Mouse (Mus musculus) ES-E14 (cell line): ENCODE data around the gene Clca2.

Experiments used
- MAFK ChIP-seq: IDR thresholded peaks from 2 replicates; pipeline ENCODE4 v1.6.1; 2014; ENCODE audit warnings: mild to moderate bottlenecking, low read depth, low read length, inconsistent platforms; ENCODE audit not compliant: insufficient read depth
- ZC3H11A ChIP-seq: IDR thresholded peaks from 2 replicates; pipeline ENCODE4 v1.6.1; 2012; ENCODE audit warnings: low read depth, mild to moderate bottlenecking, inconsistent platforms, low read length, borderline replicate concordance
- ZNF384 ChIP-seq: IDR thresholded peaks from 2 replicates; pipeline ENCODE4 v1.6.1; 2012; ENCODE audit warnings: low read depth, low read length, inconsistent platforms

- TF ChIP-seq ZNF384 (no peak), ZC3H11A (no peak), MAFK (no peak)
Observed at GRCm38 (mm10) chr3:145140236-145140635, 41.0 kb upstream of the Clca2 start.
